Mouse (Mus musculus) G1E-ER4 (cell line): ENCODE results near the gene Gpr15. TPM values are rescaled to one million over a fixed set of nuclear protein-coding genes. Genes with fewer than 3 reads are reported as not detected.
A peak's percentile ranks its signal among the peaks of the same experiment; 100 is the strongest.

Source experiments
- GATA1 ChIP-seq: IDR thresholded peaks from one replicate; pipeline ENCODE4 v1.8.0; 2012; ENCODE audit warnings: low read length, inconsistent platforms
- polyA plus RNA-seq: library from polyadenylated mRNA; stranded (reverse); fragments of >175 nt; gene quantifications from 2 replicates; pipeline ENCODE4 v1.2.3, GENCODE M21; 2012

Gene Gpr15
- polyA plus RNA-seq, 1 experiment: not detected

DNA sequence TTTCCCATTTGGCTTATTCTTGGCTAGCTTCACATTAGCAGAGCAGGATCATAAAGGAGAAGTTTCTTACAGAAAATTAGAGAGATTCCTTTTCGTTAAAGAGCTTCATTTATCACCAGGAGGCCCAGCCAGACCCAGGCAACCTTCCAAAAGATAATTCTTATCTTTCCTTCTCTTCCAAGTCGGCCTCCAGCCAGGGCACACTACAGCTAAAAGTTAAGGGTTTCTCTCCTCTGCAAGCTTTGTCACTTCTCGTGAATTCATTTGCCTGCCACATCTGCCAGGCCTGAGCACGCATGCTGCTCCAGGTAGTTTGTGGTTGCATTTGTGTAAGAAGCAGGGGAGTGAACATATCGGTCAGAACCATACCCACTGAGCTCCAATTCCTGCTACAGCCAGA, 49.6 kb downstream of the Gpr15 start:
- TF ChIP-seq GATA1: peak; percentile 11

GRCm38 (mm10) chr16:58668586-58668985, 50.3 kb downstream of the Gpr15 start:
- no peak for TF ChIP-seq GATA1

Other genes starting within 250 kb of the Gpr15 start
- 250 and 254 TPM in 2 replicates for gene St3gal6, start 194.8 kb downstream of the Gpr15 start, polyA plus RNA-seq
- gene Gm813, start 102.1 kb downstream of the Gpr15 start, polyA plus RNA-seq: not detected in 2 replicates
- gene E330017A01Rik, start 80.3 kb downstream of the Gpr15 start, polyA plus RNA-seq: not detected in 2 replicates
- gene Cpox, start 48.8 kb downstream of the Gpr15 start, polyA plus RNA-seq: 192 and 206 TPM in 2 replicates
- gene Cldnd1, start 8.8 kb upstream of the Gpr15 start, polyA plus RNA-seq: 2.5 and 2.6 TPM in 2 replicates
- not detected in 2 replicates for gene Olfr172, start 44.1 kb upstream of the Gpr15 start, polyA plus RNA-seq
- not detected in 2 replicates for gene Olfr173, start 81.2 kb upstream of the Gpr15 start, polyA plus RNA-seq
- gene Olfr175-ps1, start 107.7 kb upstream of the Gpr15 start, polyA plus RNA-seq: not detected in 2 replicates
- gene Olfr177, start 155.7 kb upstream of the Gpr15 start, polyA plus RNA-seq: not detected in 2 replicates
- not detected in 2 replicates for gene Olfr178, start 173.0 kb upstream of the Gpr15 start, polyA plus RNA-seq
- not detected in 2 replicates for gene Olfr181, start 209.7 kb upstream of the Gpr15 start, polyA plus RNA-seq
- not detected in 2 replicates for gene Olfr180, start 210.3 kb upstream of the Gpr15 start, polyA plus RNA-seq